Mouse (Mus musculus) lung, postnatal 36 days (tissue): Measurements from ENCODE around the gene Map4k4.

ENCODE experiments used
- DNase-seq: peaks from one replicate; pipeline ENCODE4 v3.0.0; 2022; ENCODE audit warnings: mixed read lengths

Gene Map4k4

GRCm38 (mm10) chr1:39901063-39901811, 524 bp downstream of the Map4k4 start:
- DNase-seq = peak; percentile 46

- peak; percentile 53 for DNase-seq
These were observed 1.4 kb downstream of the Map4k4 start for GRCm38 (mm10) chr1:39901851-39902703.

GRCm38 (mm10) chr1:39902704-39903151, 2.0 kb downstream of the Map4k4 start:
- peak; percentile 64 for DNase-seq

GRCm38 (mm10) chr1:39904720-39905119, 4.0 kb downstream of the Map4k4 start:
- DNase-seq = no peak

- no peak for DNase-seq
These were observed 6.2 kb downstream of the Map4k4 start for GRCm38 (mm10) chr1:39906921-39907320.

- DNase-seq = no peak
These were observed 8.3 kb downstream of the Map4k4 start for GRCm38 (mm10) chr1:39908976-39909375.

- DNase-seq = peak; percentile 78
These were observed 10.7 kb downstream of the Map4k4 start for GRCm38 (mm10) chr1:39911446-39911845.

GRCm38 (mm10) chr1:39913256-39913655, 12.5 kb downstream of the Map4k4 start:
- DNase-seq = no peak

- DNase-seq = no peak
These were observed 15.4 kb downstream of the Map4k4 start for GRCm38 (mm10) chr1:39916144-39916543.

GRCm38 (mm10) chr1:39917855-39918516, 17.3 kb downstream of the Map4k4 start:
- no peak for DNase-seq

- DNase-seq = no peak
These were observed 17.9 kb downstream of the Map4k4 start for GRCm38 (mm10) chr1:39918517-39919115.

GRCm38 (mm10) chr1:39920616-39921015, 19.9 kb downstream of the Map4k4 start:
- no peak for DNase-seq

GRCm38 (mm10) chr1:39921996-39922395, 21.3 kb downstream of the Map4k4 start:
- no peak for DNase-seq

- DNase-seq = peak; percentile 83
These were observed 22.0 kb downstream of the Map4k4 start for GRCm38 (mm10) chr1:39922714-39923113.

- DNase-seq = no peak
These were observed 23.0 kb downstream of the Map4k4 start for GRCm38 (mm10) chr1:39923395-39924337.

GRCm38 (mm10) chr1:39931055-39931454, 30.3 kb downstream of the Map4k4 start:
- DNase-seq = no peak

- no peak for DNase-seq
These were observed 31.6 kb downstream of the Map4k4 start for GRCm38 (mm10) chr1:39932216-39932739.

- DNase-seq = no peak
These were observed 32.2 kb downstream of the Map4k4 start for GRCm38 (mm10) chr1:39932922-39933321.

GRCm38 (mm10) chr1:39934954-39935353, 34.2 kb downstream of the Map4k4 start:
- no peak for DNase-seq

- no peak for DNase-seq
These were observed 34.9 kb downstream of the Map4k4 start for GRCm38 (mm10) chr1:39935616-39936015.

- peak; percentile 95 for DNase-seq
These were observed 35.7 kb downstream of the Map4k4 start for GRCm38 (mm10) chr1:39936332-39936802.
